Mouse (Mus musculus) common myeloid progenitor, adult 5-6 weeks (primary cell): ENCODE measurements around the gene Dnajb4. TPM values are rescaled to one million over a fixed set of nuclear protein-coding genes. Genes with fewer than 3 reads are reported as not detected.

ENCODE experiments used
- ATAC-seq: replicated peaks from 2 replicates; pipeline ENCODE4 v1.8.0; 2016; ENCODE audit warnings: low read depth, mild to moderate bottlenecking, moderate TSS enrichment, inconsistent platforms; ENCODE audit not compliant: poor library complexity, severe bottlenecking
- total RNA-seq: library from RNA; stranded (forward); fragments of 200-1000, 187-1606 nt; gene quantifications from 2 replicates; pipeline ENCODE4 v1.2.3, GENCODE M21; 2017

Gene Dnajb4
- total RNA-seq, result 72.1 and 88.3 TPM in 2 replicates

GRCm38 (mm10) chr3:152209967-152210634, at the start of gene Dnajb4, which contains the start of gene Fubp1:
Gene Dnajb4, minus strand, starts transcription at chr3:152210302.
Gene Fubp1, plus strand, starts transcription at chr3:152210422.
- ATAC-seq, result peak; percentile 82

- peak; percentile 82 for ATAC-seq
These were observed 49.3 kb upstream of the Dnajb4 start for GRCm38 (mm10) chr3:152259409-152259808.

GRCm38 (mm10) chr3:152257528-152257927, 47.4 kb upstream of the Dnajb4 start:
- no peak for ATAC-seq

GRCm38 (mm10) chr3:152250487-152250886, 40.4 kb upstream of the Dnajb4 start:
- ATAC-seq, result no peak

GRCm38 (mm10) chr3:152247708-152248107, 37.6 kb upstream of the Dnajb4 start:
- ATAC-seq, result no peak

GRCm38 (mm10) chr3:152245273-152245910, 35.3 kb upstream of the Dnajb4 start:
- no peak for ATAC-seq

- no peak for ATAC-seq
These were observed 33.2 kb upstream of the Dnajb4 start for GRCm38 (mm10) chr3:152243304-152243703.

- ATAC-seq, result no peak
These were observed 31.0 kb upstream of the Dnajb4 start for GRCm38 (mm10) chr3:152241098-152241497.

- ATAC-seq, result no peak
These were observed 29.5 kb upstream of the Dnajb4 start for GRCm38 (mm10) chr3:152239592-152239991.

GRCm38 (mm10) chr3:152238836-152239235, 28.7 kb upstream of the Dnajb4 start:
- ATAC-seq, result peak; percentile 67

GRCm38 (mm10) chr3:152235805-152236204, 25.7 kb upstream of the Dnajb4 start:
- ATAC-seq, result no peak

GRCm38 (mm10) chr3:152235238-152235637, 25.1 kb upstream of the Dnajb4 start:
- ATAC-seq, result no peak

GRCm38 (mm10) chr3:152231333-152232100, 21.4 kb upstream of the Dnajb4 start:
- ATAC-seq, result peak; percentile 60; the same call in 1 of the 2 replicates

GRCm38 (mm10) chr3:152229271-152229670, 19.2 kb upstream of the Dnajb4 start:
- no peak for ATAC-seq

GRCm38 (mm10) chr3:152228843-152229242, 18.7 kb upstream of the Dnajb4 start:
- ATAC-seq, result no peak

- ATAC-seq, result no peak
These were observed 15.8 kb upstream of the Dnajb4 start for GRCm38 (mm10) chr3:152225906-152226305.

- no peak for ATAC-seq
These were observed 14.8 kb upstream of the Dnajb4 start for GRCm38 (mm10) chr3:152224918-152225317.

- no peak for ATAC-seq
These were observed 3.3 kb upstream of the Dnajb4 start for GRCm38 (mm10) chr3:152213416-152213815.

- ATAC-seq, result no peak
These were observed 1.7 kb upstream of the Dnajb4 start for GRCm38 (mm10) chr3:152211731-152212279.

- ATAC-seq, result peak; percentile 10; the same call in 1 of the 2 replicates
These were observed 758 bp upstream of the Dnajb4 start for GRCm38 (mm10) chr3:152210728-152211391.
